Mouse (Mus musculus) lung, postnatal 0 days (tissue): ENCODE measurements at regions not wholly inside any gene's neighbourhood (a gene's known extent, or its start where the extent isn't known, plus 50 kb on each side); places are given as distances from the start of the nearest gene placed in this dataset.

Source experiments
- ATAC-seq: fragments of 200-750 bp; cut with Nextera tagmentation; 2 replicates; pipeline ENCODE4 v1.8.0; 2017; ENCODE audit warnings: moderate library complexity
- DNase-seq: peaks from one replicate; pipeline ENCODE4 v3.0.0-alpha.2; 2016; ENCODE audit warnings: low spot score
- H3K27ac ChIP-seq: fragments of 300-500 bp; sonication (generic); 2 replicates; pipeline ENCODE4 v1.5.1; 2014; ENCODE audit warnings: antibody characterized with exemption, mild to moderate bottlenecking, low read length, mixed read lengths
- H3K27me3 ChIP-seq: fragments of 300-500 bp; sonication (generic); replicated peaks from 2 replicates; pipeline ENCODE4 v1.6.1; 2014; ENCODE audit warnings: low read length, mixed read lengths; ENCODE audit not compliant: insufficient read depth
- H3K36me3 ChIP-seq: fragments of 300-500 bp; sonication (generic); 2 replicates; pipeline ENCODE4 v1.6.1; 2014; ENCODE audit warnings: low read length, mixed read lengths; ENCODE audit not compliant: insufficient read depth
- H3K4me1 ChIP-seq: fragments of 300-500 bp; sonication (generic); 2 replicates; pipeline ENCODE4 v1.6.1; 2014; ENCODE audit warnings: antibody characterized with exemption, low read depth, low read length, mixed read lengths; ENCODE audit not compliant: insufficient read depth
- H3K4me2 ChIP-seq: fragments of 300-500 bp; sonication (generic); replicated peaks from 2 replicates; pipeline ENCODE4 v1.6.1; 2014; ENCODE audit warnings: low read depth, mild to moderate bottlenecking, low read length, moderate library complexity, mixed read lengths
- H3K4me3 ChIP-seq: fragments of 300-500 bp; sonication (generic); 2 replicates; pipeline ENCODE4 v1.5.1; 2014; ENCODE audit warnings: low read depth, low read length
- H3K9ac ChIP-seq: fragments of 300-500 bp; sonication (generic); replicated peaks from 2 replicates; pipeline ENCODE4 v1.6.1; 2014; ENCODE audit warnings: low read depth, mild to moderate bottlenecking
- H3K9me3 ChIP-seq: fragments of 300-500 bp; sonication (generic); 2 replicates; pipeline ENCODE4 v1.6.1; 2016; ENCODE audit warnings: low read length, mixed read lengths
- CTCF ChIP-seq: IDR thresholded peaks from 2 replicates; pipeline ENCODE4 v1.5.1; 2016; ENCODE audit warnings: antibody characterized with exemption, mild to moderate bottlenecking
- EP300 ChIP-seq: IDR thresholded peaks from 2 replicates; pipeline ENCODE4 v1.6.1; 2016; ENCODE audit warnings: antibody characterized with exemption, mild to moderate bottlenecking, control low read depth
- WGBS: fragments of 180-500 bp; shearing (Covaris S2); extraction: QIAGEN DNeasy Blood & Tissue Kit; methylation state at CpG from one replicate; pipeline ENCODE4 v1.1.7; 2014; 5-methylcytosine and 5-hydroxymethylcytosine counted together

- H3K27ac ChIP-seq: no peak overlapping the region
- no peaks in the 10 kb centered on the region for H3K27me3 ChIP-seq
- H3K4me1 ChIP-seq: no peaks in the 10 kb centered on the region
- TF ChIP-seq EP300 (no peak), CTCF (no peak)
- DNase-seq (no peak), ATAC-seq (no peak)
- no peaks in the 10 kb centered on the region for H3K9me3 ChIP-seq
- WGBS: 38% methylated on average over 3 of the region's 3 CpGs
- no peaks in the 10 kb centered on the region for H3K36me3 ChIP-seq
- H3K9ac ChIP-seq: no peak overlapping the region
- no peak overlapping the region for H3K4me2 ChIP-seq
- H3K4me3 ChIP-seq: no peak overlapping the region
Measured at GRCm38 (mm10) chr4:12277949-12278348, 106.1 kb upstream of the Fam92a start.

GRCm38 (mm10) chr4:12273369-12273768, 101.6 kb upstream of the Fam92a start:
- H3K36me3 ChIP-seq: no peaks in the 10 kb centered on the region
- TF ChIP-seq EP300 (no peak), CTCF (no peak)
- WGBS: 69% methylated on average over 6 of the region's 6 CpGs

GRCm38 (mm10) chr4:12272914-12273313, 101.1 kb upstream of the Fam92a start:
- ATAC-seq (no peak), DNase-seq (no peak)
- TF ChIP-seq CTCF: no peak
- no peak for TF ChIP-seq EP300
- Histone ChIP-seq H3K9ac (no peak overlapping the region), H3K27me3 (no peaks in the 10 kb centered on the region), H3K4me2 (no peak overlapping the region), H3K4me3 (no peak overlapping the region), H3K4me1 (no peaks in the 10 kb centered on the region), H3K36me3 (no peaks in the 10 kb centered on the region), H3K27ac (no peak overlapping the region), H3K9me3 (no peaks in the 10 kb centered on the region)
- 80% methylated on average over 6 of the region's 6 CpGs for WGBS

More at GRCm38 (mm10) chr4:12273369-12273768, 101.6 kb upstream of the Fam92a start:
- no peak overlapping the region for H3K9ac ChIP-seq
- no peaks in the 10 kb centered on the region for H3K27me3 ChIP-seq
- H3K4me1 ChIP-seq: no peaks in the 10 kb centered on the region
- ATAC-seq: no peak
- no peak overlapping the region for H3K4me3 ChIP-seq
- no peak overlapping the region for H3K27ac ChIP-seq
- no peak for DNase-seq
- H3K9me3 ChIP-seq: no peaks in the 10 kb centered on the region
- H3K4me2 ChIP-seq: no peak overlapping the region

- Histone ChIP-seq H3K27ac (no peak overlapping the region), H3K27me3 (no peaks in the 10 kb centered on the region), H3K4me2 (no peak overlapping the region), H3K4me1 (no peaks in the 10 kb centered on the region), H3K9me3 (no peaks in the 10 kb centered on the region), H3K9ac (no peak overlapping the region), H3K4me3 (no peak overlapping the region), H3K36me3 (no peaks in the 10 kb centered on the region)
- no peak for TF ChIP-seq EP300
- no peak for TF ChIP-seq CTCF
- DNase-seq (no peak), ATAC-seq (no peak)
- 80% methylated on average over 6 of the region's 6 CpGs for WGBS
Measured at GRCm38 (mm10) chr4:12272378-12272777, 100.6 kb upstream of the Fam92a start.

GRCm38 (mm10) chr4:12263746-12264145, 91.9 kb upstream of the Fam92a start:
- Histone ChIP-seq H3K4me1 (no peaks in the 10 kb centered on the region), H3K27ac (no peak overlapping the region), H3K4me2 (no peak overlapping the region), H3K9ac (no peak overlapping the region), H3K4me3 (no peak overlapping the region), H3K27me3 (no peaks in the 10 kb centered on the region), H3K36me3 (no peaks in the 10 kb centered on the region), H3K9me3 (no peaks in the 10 kb centered on the region)
- TF ChIP-seq EP300: no peak
- no peak for TF ChIP-seq CTCF
- DNase-seq (no peak), ATAC-seq (no peak)

- TF ChIP-seq CTCF (no peak), EP300 (no peak)
- no peaks in the 10 kb centered on the region for H3K27me3 ChIP-seq
- no peaks in the 10 kb centered on the region for H3K4me1 ChIP-seq
- DNase-seq: no peak
- H3K27ac ChIP-seq: no peak overlapping the region
- 85% methylated on average over 10 of the region's 10 CpGs for WGBS
- ATAC-seq: no peak
- H3K4me3 ChIP-seq: no peak overlapping the region
- no peaks in the 10 kb centered on the region for H3K36me3 ChIP-seq
- no peak overlapping the region for H3K9ac ChIP-seq
- H3K4me2 ChIP-seq: no peak overlapping the region
- H3K9me3 ChIP-seq: no peaks in the 10 kb centered on the region
Measured at GRCm38 (mm10) chr4:12263197-12263596, 91.4 kb upstream of the Fam92a start.

- Histone ChIP-seq H3K9ac (no peak overlapping the region), H3K9me3 (no peaks in the 10 kb centered on the region), H3K27ac (no peak overlapping the region), H3K4me2 (no peak overlapping the region), H3K27me3 (no peaks in the 10 kb centered on the region), H3K4me3 (no peak overlapping the region), H3K4me1 (no peaks in the 10 kb centered on the region), H3K36me3 (no peaks in the 10 kb centered on the region)
- DNase-seq (no peak), ATAC-seq (no peak)
- no peak for TF ChIP-seq CTCF
- no peak for TF ChIP-seq EP300
Measured at GRCm38 (mm10) chr4:12247994-12248393, 76.2 kb upstream of the Fam92a start.
